Mouse (Mus musculus): ENCODE data around the gene Tob1. TPM values are rescaled to one million over a fixed set of nuclear protein-coding genes. Genes with fewer than 3 reads are reported as not detected.
A peak's percentile ranks its signal among the peaks of the same experiment; 100 is the strongest.

Tob1 gene
- polyA plus RNA-seq, 1 experiment, result 1.2 TPM

DNA sequence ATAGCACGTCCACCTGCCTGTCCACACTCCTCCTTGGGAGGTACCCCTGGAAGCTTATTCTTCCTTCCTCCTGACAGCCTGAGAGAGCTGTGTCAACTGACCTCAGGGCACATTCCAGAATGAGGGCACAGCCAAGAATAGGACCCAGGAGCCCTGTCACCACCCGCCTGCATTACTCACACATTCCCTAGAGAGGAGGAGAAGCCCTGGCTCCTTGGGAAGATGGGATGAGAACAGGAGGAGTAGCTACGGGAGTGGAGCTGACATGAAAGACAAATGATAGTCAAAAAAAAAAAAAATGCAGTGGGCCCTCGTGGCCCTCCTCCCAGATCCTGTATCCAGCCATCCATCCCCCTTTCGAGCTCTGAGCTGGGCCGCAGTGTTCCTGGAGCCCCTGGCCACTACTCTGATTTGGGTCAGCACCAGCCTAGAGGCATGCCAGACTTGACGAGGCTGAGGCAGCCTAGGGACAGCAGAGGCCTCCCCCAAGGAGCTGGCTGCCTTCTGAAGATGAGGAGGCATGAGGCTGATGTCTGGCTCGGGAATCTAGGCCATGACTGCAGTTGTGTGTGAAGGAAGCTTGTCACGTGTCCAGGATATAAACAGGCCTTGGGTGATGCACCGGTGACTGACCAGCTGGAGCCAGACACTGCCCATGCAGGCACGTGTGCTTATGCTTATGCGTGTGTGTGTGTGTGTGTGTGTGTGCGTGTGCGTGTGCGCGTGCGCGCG lies 20.7 kb downstream of the Tob1 start:
- Histone ChIP-seq H3K4me3 (replicated peaks) (no peak overlapping the region), H3K4me1 (ENCODE audit: control insufficient read depth) (peaks cover 72% of the 10 kb centered on the region), H3K9me3 (ENCODE audit: control insufficient read depth, low read length) (no peaks in the 10 kb centered on the region), H3K36me3 (ENCODE audit: control insufficient read depth) (no peaks in the 10 kb centered on the region), H3K27me3 (ENCODE audit: control insufficient read depth) (no peaks in the 10 kb centered on the region)
- TF ChIP-seq TAL1 (IDR thresholded peaks at IDR 0.05; ENCODE audit: low read length), result no peak
- no peak for TF ChIP-seq GATA1 (IDR thresholded peaks at IDR 0.05; ENCODE audit: low read length)

DNA sequence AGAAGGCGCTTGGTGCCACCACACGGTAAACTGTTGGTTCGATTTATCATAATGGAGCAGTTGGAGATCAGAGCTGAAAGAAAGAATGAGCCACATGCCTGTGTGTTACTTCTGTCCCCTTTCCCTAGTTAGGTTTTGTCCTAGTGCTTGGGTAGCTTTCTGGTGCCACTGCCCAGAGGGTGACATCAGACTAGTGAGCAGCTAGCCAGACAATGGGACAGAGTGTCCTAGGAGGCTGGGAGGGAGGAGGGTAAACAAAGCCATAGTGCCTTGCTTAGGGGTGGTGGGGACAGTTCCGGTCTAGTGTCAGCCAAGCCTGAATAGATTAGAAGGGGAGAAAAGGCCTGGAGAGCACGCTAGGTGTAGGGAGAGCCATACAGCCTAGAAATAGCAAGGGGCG lies 22.2 kb downstream of the Tob1 start:
- Histone ChIP-seq H3K4me1 (ENCODE audit: control insufficient read depth) (peaks cover 70% of the 10 kb centered on the region), H3K4me3 (replicated peaks) (no peak overlapping the region), H3K36me3 (ENCODE audit: control insufficient read depth) (no peaks in the 10 kb centered on the region), H3K27me3 (ENCODE audit: control insufficient read depth) (no peaks in the 10 kb centered on the region), H3K9me3 (ENCODE audit: control insufficient read depth, low read length) (no peaks in the 10 kb centered on the region)
- TF ChIP-seq TAL1 (IDR thresholded peaks at IDR 0.05; ENCODE audit: low read length), result no peak
- no peak for TF ChIP-seq GATA1 (IDR thresholded peaks at IDR 0.05; ENCODE audit: low read length)

DNA sequence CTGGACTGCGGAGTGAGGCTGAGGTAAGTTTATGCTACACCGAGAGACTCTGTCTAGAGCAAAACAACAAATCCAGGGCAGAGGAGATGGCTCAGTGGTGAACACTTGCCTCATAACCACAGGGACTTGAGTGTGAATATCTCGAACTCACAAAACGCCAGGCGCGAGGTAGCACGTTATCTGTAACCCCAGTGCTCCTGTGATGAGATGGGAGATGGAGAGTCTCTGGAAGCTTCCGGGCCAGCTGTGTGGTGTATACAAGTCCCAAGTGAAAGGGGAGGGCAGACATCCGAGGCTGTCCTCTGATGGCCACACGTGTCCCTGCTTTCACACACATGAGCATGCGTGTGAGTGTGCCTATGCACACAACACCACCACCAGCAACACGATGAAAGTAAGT lies 23.1 kb downstream of the Tob1 start:
- peak overlapping the region; percentile 3 for H3K4me3 ChIP-seq (replicated peaks)
- no peaks in the 10 kb centered on the region for H3K36me3 ChIP-seq (ENCODE audit: control insufficient read depth)
- H3K9me3 ChIP-seq (ENCODE audit: control insufficient read depth, low read length), result no peaks in the 10 kb centered on the region
- peak; percentile 45; the same call in 2 of the 3 replicates for TF ChIP-seq TAL1 (IDR thresholded peaks at IDR 0.05; ENCODE audit: low read length)
- no peak for TF ChIP-seq GATA1 (IDR thresholded peaks at IDR 0.05; ENCODE audit: low read length)
- H3K27me3 ChIP-seq (ENCODE audit: control insufficient read depth), result no peaks in the 10 kb centered on the region
- peaks cover 62% of the 10 kb centered on the region for H3K4me1 ChIP-seq (ENCODE audit: control insufficient read depth)

DNA sequence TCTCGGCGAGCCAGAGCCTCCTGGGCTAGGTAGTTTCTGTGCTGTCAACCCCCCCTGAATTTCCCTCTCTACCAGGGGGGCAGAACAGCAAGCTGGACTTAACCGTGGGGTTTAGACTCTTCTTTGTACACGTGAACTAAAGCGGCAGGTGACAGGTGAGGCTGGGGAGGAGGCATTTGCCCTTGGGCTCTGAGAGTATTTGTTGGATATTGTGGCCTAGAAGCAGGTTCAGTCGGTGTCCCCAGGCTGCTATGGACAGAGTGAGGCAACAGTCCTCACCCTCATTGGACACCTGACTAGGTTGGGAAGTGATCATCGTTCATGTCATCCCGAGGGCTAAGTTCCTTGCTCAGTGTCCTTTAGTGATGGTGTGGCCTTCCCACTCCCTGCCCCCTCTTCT lies 23.6 kb downstream of the Tob1 start:
- Histone ChIP-seq H3K27me3 (ENCODE audit: control insufficient read depth) (peaks cover 3% of the 10 kb centered on the region), H3K36me3 (ENCODE audit: control insufficient read depth) (no peaks in the 10 kb centered on the region), H3K4me3 (replicated peaks) (peak overlapping the region; percentile 3), H3K9me3 (ENCODE audit: control insufficient read depth, low read length) (no peaks in the 10 kb centered on the region), H3K4me1 (ENCODE audit: control insufficient read depth) (peaks cover 57% of the 10 kb centered on the region)
- no peak for TF ChIP-seq GATA1 (IDR thresholded peaks at IDR 0.05; ENCODE audit: low read length)
- TF ChIP-seq TAL1 (IDR thresholded peaks at IDR 0.05; ENCODE audit: low read length), result no peak

DNA sequence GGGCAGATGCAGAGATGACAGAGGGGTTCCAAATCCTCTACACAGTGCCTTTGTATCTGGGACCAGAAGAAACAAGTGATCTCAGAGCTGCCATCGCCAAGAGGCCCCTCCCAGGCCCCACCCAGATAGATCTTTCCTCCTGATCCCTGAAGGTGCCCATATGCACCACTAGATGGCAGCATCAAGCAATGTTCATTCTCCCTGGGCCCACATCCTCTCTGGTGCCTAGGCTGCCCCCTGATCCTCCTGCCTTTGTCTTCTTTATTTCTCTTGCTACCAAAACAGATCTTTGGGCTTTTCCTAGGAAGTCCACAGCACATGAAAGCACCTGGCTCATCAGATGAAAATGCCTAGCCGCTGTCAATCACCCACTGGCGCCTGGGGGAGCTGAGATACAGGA lies 24.8 kb downstream of the Tob1 start:
- Histone ChIP-seq H3K27me3 (ENCODE audit: control insufficient read depth) (peaks cover 11% of the 10 kb centered on the region), H3K9me3 (ENCODE audit: control insufficient read depth, low read length) (no peaks in the 10 kb centered on the region), H3K36me3 (ENCODE audit: control insufficient read depth) (no peaks in the 10 kb centered on the region), H3K4me3 (replicated peaks) (no peak overlapping the region), H3K4me1 (ENCODE audit: control insufficient read depth) (peaks cover 45% of the 10 kb centered on the region)
- no peak for TF ChIP-seq GATA1 (IDR thresholded peaks at IDR 0.05; ENCODE audit: low read length)
- TF ChIP-seq TAL1 (IDR thresholded peaks at IDR 0.05; ENCODE audit: low read length), result no peak

GRCm38 (mm10) chr11:94238786-94239185 lies 27.5 kb downstream of the Tob1 start:
- Histone ChIP-seq H3K4me1 (ENCODE audit: control insufficient read depth) (peaks cover 40% of the 10 kb centered on the region), H3K9me3 (ENCODE audit: control insufficient read depth, low read length) (no peaks in the 10 kb centered on the region), H3K36me3 (ENCODE audit: control insufficient read depth) (no peaks in the 10 kb centered on the region), H3K4me3 (replicated peaks) (no peak overlapping the region), H3K27me3 (ENCODE audit: control insufficient read depth) (peaks cover 35% of the 10 kb centered on the region)
- no peak for TF ChIP-seq GATA1 (IDR thresholded peaks at IDR 0.05; ENCODE audit: low read length)

DNA sequence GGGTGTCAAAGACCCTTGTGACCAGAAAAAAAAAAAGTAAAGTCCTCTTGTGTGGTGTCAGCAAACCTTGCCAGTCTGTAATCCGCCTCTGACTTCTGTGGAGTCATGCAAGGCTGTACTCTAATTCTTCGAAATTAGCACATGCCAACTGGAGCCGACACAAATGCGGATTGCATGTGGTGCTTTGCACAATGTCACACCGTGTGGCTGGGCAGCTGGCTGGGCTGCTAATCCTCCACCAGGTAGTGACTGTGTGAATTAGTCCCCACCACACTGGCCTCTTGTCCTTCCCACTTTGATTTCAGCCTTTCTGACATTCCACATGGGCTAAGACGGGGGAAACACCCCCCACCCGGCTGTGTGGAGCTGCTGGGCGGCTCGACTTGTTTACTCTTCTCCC lies 28.5 kb downstream of the Tob1 start:
- Histone ChIP-seq H3K4me3 (replicated peaks) (no peak overlapping the region), H3K27me3 (ENCODE audit: control insufficient read depth) (peaks cover 40% of the 10 kb centered on the region), H3K36me3 (ENCODE audit: control insufficient read depth) (no peaks in the 10 kb centered on the region), H3K4me1 (ENCODE audit: control insufficient read depth) (peaks cover 31% of the 10 kb centered on the region), H3K9me3 (ENCODE audit: control insufficient read depth, low read length) (no peaks in the 10 kb centered on the region)
- no peak for TF ChIP-seq GATA1 (IDR thresholded peaks at IDR 0.05; ENCODE audit: low read length)
- TF ChIP-seq TAL1 (IDR thresholded peaks at IDR 0.05; ENCODE audit: low read length), result no peak

- H3K27me3 ChIP-seq (ENCODE audit: control insufficient read depth), result peaks cover 43% of the 10 kb centered on the region
- TF ChIP-seq GATA1 (IDR thresholded peaks at IDR 0.05; ENCODE audit: low read length) (no peak), TAL1 (IDR thresholded peaks at IDR 0.05; ENCODE audit: low read length) (no peak)
- no peaks in the 10 kb centered on the region for H3K9me3 ChIP-seq (ENCODE audit: control insufficient read depth, low read length)
- H3K4me3 ChIP-seq (replicated peaks), result peak overlapping the region; percentile 32
- peaks cover 13% of the 10 kb centered on the region for H3K4me1 ChIP-seq (ENCODE audit: control insufficient read depth)
- H3K36me3 ChIP-seq (ENCODE audit: control insufficient read depth), result no peaks in the 10 kb centered on the region
Observed at GRCm38 (mm10) chr11:94242760-94243421, 31.6 kb downstream of the Tob1 start.

DNA sequence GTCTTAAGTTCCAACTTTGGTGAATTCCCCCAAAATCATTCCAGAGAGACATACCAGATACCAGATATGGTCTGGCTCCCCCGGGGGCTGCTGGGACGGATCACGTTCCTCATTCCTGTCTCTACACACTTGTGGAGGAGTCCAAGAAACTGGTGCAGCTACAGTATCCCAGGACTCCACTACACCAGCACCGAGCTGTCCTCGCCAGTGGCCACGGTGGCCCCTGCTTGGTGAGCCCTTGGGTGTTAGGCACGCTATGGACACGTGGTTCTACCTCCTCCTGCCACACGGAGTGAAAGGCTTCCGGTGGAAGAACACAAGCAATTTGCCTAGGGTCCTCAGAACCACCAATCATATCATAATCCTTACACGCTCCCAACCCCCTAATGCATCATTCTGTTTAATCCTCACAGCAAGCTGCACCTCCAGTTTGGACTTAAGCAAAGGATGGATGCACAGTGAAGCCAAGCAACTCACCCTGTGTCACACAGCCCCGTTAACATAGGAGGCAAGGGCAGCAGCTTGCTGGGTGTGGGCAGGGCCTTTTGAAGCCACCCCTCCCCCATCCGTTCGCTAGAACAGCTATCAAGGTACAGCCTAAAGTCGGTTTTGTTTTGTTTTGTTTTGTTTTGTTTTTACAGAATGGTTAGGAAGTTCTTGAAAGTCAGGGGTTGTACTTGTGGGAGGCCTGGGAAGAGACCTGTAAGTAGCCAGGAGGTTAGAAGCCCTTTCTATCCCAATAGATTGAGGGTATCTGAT lies 32.3 kb downstream of the Tob1 start:
- Histone ChIP-seq H3K9me3 (ENCODE audit: control insufficient read depth, low read length) (no peaks in the 10 kb centered on the region), H3K36me3 (ENCODE audit: control insufficient read depth) (no peaks in the 10 kb centered on the region), H3K4me3 (replicated peaks) (no peak overlapping the region), H3K4me1 (ENCODE audit: control insufficient read depth) (peaks cover 13% of the 10 kb centered on the region), H3K27me3 (ENCODE audit: control insufficient read depth) (peaks cover 46% of the 10 kb centered on the region)
- no peak for TF ChIP-seq TAL1 (IDR thresholded peaks at IDR 0.05; ENCODE audit: low read length)
- TF ChIP-seq GATA1 (IDR thresholded peaks at IDR 0.05; ENCODE audit: low read length), result no peak
